Mouse (Mus musculus) T-helper 2 cell (primary cell): ENCODE results near the gene Pwp2.
"Not testable (repeated sequence)": the region's sequence is repeated elsewhere in the genome, so short reads cannot be mapped to it uniquely, and the experiment has no call there.

Source experiments
- in situ Hi-C: fragments of 300-600 bp; cut with MboI, MseI; formaldehyde crosslinking; loops from one replicate; pipeline ENCODE4 v1.15.1; 2025; ENCODE audit warnings: high pct_unique_total_duplicates

The Pwp2 gene

DNA sequence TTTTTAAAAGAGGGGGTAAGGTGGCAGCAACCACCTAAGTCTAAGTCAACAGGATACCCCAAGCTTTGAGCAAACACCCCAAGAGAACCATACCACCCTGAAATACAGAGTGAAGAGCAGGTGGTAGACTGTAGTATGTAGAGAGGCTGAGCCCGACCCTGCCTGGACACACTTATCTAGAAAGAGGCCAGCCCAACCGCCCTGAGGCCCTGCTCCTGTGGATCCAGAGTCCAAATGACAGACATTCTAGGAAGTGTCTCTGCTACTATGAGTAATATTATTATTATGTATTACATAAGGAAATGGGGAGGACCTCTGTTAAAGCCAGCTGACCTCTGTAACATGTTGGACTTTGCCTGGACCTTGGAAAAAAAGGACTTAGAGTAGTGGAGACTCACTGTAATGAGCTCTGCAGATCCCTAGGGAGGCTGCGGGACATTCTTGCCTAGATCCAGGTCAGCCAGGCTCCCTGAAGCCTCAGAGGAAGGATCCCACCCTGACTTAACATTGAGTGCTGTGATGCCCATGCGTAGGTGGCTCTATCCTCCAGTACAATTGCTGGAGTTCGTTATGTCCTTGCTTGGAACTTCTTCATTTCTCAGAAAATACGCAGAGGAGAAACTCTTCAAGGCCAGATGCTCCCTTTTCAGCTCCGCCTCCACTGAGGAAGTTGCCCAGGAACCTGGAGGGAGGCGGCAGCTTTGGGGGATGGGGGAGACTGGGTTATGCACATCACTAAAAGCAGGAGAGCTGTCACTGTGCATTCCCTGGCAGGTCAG, 41.0 kb downstream of the Pwp2 start:
- in situ Hi-C loops, result no loop called here

DNA sequence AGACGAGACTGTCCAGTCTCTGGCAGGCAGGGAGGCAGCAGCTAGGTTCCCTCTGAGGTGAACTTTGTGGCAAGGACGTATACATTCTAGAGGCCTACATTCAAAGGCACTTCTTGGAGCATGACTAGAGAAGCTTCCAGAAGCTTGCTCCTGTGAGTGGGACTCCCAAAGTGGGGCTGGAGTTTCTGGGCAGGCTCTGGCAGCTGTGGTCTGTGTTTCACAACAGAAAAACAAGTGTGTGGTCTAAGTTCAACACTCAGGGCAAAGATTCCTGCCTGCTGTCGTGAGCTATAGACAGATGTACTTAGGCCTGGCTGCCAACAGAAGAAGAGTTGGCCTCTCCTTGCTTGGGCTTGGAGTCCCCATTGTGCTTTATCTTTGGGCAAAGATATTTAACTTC, 44.1 kb downstream of the Pwp2 start:
- in situ Hi-C loops, result no loop called here

DNA sequence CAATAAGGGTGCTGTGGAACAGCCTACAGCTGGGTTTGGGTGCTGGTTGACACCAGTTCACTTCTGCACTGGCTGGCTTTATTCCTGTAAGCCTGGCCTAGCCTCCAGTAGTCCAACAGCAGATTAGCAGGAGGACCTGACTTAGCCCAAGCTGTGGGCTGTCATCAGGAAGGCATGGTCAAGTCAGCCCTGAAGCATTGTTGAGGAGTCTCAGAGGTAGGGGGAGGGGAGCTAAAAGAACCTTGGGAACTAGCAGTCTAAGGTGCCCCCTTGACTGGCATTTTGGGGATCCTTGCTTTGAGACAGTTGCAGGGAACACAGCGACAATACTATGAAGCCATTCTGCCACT, 44.7 kb downstream of the Pwp2 start:
- in situ Hi-C loops, result no loop called here

DNA sequence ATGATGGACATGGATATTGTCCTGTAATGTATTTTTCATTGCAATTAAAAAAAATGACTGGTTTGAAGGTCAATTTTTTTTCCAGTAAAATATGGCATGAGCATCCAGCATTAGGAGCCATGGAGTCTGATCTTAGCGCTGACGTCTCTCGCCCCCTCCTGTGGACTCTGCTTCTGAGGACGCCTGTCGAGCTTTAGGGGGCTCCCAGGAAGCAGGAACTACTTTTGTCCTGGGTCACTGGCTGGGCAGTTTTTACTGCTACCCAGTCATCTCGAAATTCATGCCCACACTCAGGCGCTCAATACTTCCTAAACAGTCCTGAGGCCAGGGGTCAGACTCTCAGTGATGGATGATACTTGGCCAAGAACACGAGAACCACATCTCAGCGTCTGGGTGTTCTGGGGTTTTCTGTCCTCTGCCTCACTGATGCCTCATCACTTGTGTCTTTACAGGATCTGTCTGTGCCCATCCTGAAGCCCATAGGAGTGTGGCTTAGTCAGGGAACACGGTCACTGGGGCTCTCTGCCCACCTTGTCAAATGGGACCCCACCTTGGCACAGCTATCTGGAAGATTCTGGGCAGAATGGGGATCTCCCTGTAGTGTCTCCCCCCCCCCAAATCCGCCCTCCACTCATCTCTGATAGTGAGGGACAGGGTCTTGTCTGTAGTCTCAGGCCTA, 45.2 kb downstream of the Pwp2 start:
- in situ Hi-C loops, result no loop called here

DNA sequence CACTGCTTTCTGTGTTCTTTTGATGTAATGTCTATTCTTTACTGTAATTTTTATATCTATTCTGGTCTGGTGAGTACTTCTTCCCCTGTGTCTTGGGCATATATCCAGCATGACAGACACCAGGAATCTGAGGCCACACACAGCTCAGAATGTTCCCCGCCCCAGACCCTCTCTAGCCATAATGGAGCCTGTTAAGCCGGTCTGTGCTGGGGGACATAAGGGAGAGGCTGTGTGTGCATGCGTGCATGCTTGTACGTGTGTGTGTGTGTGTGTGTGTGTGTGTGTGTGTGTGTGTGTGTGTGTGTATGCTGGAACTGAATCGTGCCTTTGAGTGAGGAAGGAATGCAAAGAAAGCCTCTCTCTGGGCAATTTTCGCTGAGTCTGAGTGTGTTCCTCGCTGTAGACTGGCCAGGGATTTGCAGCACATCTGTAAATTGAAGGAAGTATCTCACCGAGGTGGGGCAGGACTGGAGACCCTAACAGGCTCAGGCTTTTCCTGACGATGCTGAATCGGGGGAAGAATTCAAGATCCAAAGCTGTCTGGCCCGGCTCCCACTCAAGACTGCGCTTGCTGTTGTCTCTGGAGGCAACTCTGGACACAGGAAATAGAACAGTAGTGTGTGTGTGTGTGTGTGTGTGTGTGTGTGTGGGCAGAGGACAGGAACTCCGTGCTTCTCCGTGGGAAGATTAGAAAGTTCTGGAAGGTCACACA, 46.0 kb downstream of the Pwp2 start:
- in situ Hi-C loops, result no loop called here

DNA sequence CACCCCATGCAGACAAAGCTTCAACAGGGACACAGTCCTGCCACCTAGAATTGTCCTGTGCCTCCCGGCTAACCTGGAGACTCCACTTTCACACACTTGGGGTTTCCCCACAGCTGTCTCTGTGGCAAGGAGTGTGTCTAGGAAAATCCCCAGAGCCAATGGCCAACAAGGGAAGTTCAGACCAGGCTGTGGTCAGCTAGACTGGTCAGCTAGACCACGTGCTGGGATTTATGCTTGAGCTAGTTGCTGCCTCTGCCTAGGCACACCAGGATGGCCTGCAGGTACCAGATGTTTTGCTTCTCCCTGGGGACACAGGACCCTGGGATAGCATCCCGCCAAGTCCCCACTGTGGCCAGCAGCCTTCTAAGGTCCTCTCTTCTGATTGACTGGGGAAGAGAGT, 47.8 kb downstream of the Pwp2 start:
- in situ Hi-C loops, result no loop called here

DNA sequence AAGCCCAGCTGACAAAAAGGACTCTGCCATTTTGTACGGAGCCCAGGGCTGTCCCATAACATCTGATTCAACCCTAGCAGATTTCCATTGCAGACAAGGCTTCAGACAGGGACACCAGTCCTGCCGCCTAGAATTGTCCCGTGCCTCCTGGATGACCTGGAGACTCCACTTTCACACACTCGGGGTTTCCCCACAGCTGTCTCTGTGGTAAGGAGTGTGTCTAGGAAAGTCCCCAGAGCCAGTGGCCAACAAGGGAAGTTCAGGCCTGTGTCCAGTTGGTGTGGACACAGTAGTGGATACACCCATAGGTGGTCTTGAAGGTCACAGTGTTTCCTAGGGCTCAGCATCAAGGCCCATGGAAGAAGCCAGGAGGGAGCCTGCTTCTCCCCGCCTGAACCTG, 49.0 kb downstream of the Pwp2 start:
- in situ Hi-C loops, result no loop called here

DNA sequence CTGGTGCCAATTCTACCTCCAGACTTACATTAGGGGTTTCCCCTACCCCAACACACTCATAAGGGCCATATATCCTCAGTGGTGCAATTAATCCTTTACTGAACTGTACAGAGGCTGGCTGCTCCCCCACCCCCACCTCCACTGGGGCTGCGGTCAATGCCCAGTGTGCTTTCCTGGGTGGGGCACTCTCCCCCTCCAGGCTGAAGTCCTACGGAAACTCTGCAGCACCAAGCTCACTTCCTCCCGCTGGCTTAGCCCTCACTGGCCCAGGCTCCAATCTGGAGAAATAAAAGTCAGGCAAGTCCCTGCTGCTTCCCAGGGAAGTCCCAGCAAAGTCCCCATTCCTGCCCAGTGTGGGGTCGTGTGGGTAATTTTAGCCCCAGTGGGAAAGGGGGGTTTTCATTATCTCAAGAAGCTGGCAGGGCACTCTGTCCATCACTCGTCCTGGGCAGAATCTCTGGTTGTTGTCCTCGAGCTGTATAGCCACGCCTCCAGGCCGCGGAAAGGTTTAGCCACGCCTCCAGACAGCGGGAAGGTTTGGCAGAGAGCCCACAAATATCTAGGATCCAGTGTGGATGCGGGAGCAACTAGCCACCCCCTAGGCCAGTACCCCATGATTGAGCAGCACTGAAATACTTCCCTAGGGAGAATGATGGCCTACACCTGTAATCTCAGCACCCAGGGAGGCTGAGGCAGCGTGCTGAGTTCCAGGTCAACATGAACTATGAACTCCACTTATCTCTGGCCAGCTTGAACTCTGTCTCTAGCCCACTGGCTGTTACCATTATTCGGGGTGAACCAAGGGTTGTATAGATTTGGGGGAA, 49.8 kb downstream of the Pwp2 start:
- in situ Hi-C loops, result no loop called here

DNA sequence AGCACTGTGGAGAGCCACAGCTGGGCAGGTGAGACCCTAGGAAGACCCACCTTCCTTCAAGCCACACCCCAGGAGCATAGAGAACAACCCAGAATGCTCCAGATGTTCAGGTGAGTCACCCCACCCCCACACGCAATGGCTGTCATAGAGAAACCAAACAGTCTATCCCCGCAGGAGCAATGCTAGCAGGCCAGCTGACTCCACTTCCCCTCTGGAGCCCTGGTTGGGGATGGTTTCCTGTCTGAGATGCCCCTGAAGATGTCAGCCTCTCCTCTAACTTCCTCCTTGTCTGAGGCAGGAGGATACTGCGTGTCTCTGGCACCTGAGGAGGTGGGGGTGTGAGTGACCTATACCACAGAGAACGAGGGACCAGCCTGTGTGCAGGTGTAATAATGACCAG, 50.5 kb downstream of the Pwp2 start:
- in situ Hi-C loops, result no loop called here

DNA sequence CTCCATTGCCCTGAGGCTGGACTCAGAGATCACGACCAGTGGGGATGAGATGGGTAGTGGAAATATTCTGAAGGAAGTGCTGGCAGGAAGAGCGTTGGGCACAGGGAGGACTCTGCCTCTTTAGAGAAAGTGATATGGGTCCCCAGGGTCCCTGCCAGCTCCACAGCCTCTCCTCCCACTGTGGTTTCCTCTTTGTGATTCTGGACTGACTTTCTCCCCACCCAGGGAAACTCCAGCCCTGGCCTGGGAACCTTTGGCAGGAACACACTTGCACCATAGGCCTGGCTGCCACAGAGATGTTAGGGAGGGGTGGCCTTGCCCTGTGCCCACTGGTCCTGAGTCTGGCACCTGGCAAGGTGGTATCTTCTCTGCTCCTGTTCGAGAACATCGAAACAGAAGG, 55.0 kb downstream of the Pwp2 start:
- in situ Hi-C loops, result no loop called here

DNA sequence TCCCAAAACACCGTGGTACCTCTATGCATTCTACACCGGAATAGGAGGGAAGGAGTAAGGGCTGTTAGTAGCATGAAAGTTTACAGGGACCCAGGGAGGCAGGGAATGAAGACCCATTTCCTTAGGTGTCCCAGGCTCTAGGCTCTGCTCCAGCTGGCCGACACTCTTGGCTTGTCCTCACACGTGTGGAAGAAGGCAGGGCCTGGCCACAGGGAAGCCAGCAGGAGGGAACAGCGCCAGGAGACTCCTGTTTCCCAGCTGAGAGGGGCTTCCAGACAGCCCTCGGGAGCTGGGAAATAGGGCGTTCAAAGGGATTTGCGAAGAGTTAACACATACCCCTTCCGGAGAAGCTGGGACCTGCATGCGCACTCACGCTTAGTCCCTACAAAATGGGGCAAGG, 55.5 kb downstream of the Pwp2 start:
- in situ Hi-C loops, result no loop called here

DNA sequence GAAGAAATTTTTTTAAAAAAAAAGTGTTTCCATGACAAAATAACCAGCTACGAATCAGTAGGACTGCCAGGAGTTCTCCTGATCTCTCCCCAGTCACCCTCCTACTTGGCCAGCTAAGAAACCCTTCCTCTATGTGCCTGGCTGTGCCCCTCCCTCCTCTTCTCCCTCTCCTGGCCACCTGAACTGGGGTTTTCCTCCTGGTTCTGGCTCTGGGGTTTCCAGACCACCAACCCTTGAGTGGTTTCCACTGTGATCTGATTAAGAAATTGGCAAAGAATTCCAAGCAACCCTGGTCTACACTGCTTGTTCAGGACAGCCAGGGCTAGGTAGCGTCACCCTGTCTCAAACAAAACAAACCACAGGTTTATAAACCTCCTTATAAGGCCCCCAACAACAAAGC, 56.3 kb downstream of the Pwp2 start:
- in situ Hi-C loops, result no loop called here

DNA sequence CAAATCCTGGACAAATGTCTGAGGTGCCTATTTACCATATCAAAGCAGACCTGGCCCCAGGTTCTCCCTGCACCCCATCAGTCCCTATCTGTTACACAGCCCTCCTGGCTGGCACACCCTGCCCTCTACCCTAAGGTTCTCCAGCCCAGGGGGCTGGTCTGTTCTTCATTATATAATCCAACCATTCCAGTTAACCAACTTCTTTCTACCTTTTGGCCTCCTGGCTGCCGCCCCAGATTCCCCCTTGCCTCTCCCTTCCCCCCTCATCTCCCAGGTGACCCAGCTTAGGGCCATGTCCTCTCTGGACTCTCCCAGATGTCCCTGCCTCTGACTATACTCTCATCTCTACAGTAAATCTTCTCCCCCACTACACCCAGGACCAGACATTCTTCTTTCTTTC, 57.0 kb downstream of the Pwp2 start:
- in situ Hi-C loops, result no loop called here

DNA sequence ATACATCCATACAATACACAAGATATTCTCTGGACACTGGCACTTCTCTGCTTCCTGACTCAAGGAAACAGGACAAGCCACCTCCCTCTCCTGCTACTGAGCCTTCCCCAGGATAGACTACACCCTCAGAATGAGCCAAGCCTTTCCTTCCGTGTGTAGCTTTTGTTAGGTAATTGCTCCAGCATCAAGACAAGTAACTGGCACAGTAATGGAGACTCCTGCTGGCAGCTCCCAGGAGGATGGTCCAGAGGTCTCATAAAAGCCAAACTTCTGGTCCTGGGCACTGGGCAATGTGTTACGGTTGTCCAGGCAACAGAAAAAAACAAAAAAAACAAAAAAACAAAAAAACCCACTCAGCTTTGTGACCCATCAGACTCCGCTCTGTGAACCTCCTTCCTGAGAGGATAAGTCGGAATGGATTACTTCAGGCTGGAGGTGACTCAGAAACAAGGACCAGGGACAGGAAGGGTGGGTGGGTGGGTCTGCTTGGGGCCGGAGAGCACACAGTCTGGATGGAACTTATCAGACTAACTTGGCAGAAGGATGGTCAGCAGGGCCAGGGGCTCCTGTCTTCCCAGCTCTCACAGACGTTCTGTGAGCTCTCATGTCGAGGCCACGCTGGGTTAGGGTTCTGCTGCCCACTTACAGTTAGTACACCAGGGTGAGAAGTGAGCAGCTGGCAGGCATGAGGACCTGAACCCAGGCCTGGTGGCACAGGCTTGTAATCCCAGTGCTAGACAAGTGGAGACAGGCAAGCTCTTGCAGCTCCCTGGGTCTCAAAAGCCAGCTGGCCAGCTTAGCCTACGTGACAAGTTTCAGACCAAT, 57.7 kb downstream of the Pwp2 start:
- in situ Hi-C loops, result no loop called here

DNA sequence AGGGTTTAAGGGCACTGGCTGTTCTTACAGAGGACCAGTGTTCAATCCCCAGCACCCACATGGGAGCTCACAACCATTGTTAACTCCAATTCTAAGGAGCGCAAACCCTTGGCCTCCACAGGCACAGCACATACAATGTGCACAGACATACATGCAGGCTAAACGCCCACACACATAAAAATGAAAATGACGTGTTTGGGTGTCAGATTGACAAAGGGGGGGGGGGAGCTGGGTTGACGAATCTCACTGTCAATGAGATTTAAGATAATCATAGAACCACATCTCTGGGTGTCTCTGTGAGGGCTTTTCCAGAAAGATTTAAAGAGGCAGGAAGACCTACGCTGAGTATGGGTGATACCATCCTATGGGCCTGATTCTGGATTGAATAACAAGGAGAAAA, 58.6 kb downstream of the Pwp2 start:
- in situ Hi-C loops, result no loop called here

DNA sequence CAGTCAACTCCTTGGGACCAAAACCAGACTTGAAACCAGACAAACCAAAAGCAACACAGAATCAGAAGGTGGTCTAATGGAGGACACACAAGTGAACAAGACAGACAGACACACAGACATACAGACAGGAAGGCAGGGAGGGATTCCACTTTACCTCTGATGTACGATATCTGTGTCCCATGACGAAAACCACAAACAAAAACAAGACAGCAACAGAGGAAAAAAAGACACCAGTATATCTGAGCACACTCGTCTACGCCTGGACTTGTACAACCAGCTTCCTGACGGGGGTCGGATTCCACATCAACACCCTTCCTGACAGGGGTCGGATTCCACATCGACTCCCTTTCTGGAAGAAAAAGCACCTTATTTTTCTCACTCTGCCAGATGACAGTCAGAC, 59.9 kb downstream of the Pwp2 start:
- in situ Hi-C loops, result not testable (repeated sequence)

DNA sequence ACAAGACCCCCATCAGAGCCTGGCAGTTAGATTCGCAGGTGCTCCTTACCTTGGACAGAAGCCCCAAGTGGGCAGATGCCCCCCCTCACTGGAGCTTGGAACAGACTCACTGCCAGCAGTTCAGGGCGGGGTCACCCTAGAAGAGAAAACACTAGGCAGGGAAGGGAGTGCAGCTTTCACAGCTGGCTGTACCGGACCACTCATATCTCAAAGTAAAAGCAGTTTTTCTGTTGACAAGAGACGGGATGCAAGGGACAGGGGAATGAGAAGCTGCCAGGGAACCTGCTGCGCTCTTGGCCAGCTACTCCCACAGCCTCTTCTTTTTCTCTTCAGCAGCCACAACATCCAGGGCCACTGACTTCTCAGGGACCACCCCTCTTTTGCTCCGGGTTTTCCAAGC, 60.8 kb downstream of the Pwp2 start:
- in situ Hi-C loops, result not testable (repeated sequence)
